Mouse (Mus musculus): Measurements from ENCODE around the gene Ache. TPM values are rescaled to one million over a fixed set of nuclear protein-coding genes. Genes with fewer than 3 reads are reported as not detected.

Gene Ache
- polyA plus RNA-seq, 1 experiment from 2014 or later: 56.7 TPM

DNA sequence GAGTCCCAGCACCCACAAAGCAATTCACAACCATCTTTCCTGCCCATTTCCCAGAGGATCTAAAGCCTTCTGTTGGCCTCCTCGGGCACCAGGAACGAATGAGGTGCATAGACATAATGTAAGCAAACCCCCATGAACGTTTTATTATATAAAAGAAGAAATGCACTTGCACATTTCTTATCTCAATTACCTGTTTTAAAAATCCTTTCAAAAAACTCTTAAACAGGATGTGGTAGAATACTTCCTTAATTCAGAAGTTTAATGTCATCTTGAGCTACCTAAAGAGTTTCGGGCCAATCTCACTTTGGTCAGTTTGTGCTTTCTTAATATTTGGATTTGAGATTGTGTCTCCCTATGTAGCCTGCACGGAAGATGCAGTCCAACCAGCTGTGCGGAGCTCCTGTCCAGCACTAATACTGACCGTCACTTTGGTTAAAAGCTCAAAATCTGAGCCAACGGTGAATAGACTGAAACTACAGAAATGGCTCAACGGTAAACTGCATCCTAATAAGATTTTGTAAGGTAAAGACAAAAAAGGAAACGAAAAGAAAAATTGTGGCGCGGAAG, 19.2 kb downstream of the Ache start:
- H3K9ac ChIP-seq: peak overlapping the region; percentile 96
- no peaks in the 10 kb centered on the region for H3K27me3 ChIP-seq (ENCODE audit: control insufficient read depth, insufficient read depth, low read length)
- H3K9me3 ChIP-seq (ENCODE audit: control insufficient read depth, low read length): no peaks in the 10 kb centered on the region
- peak overlapping the region; percentile 76 for H3K4me2 ChIP-seq (replicated peaks)
- H3K4me1 ChIP-seq (replicated peaks; ENCODE audit: control insufficient read depth, insufficient read depth, low read length): peaks cover 31% of the 10 kb centered on the region
- H3K4me3 ChIP-seq (replicated peaks; ENCODE audit: low read length): peak overlapping the region; percentile 76
- DNase-seq (ENCODE audit: low spot score) (no peak), ATAC-seq (ENCODE audit: low FRiP score) (no peak)
- peaks cover 57% of the 10 kb centered on the region for H3K36me3 ChIP-seq (replicated peaks; ENCODE audit: control insufficient read depth, insufficient read depth)
- 14% methylated on average over 12 of the region's 12 CpGs for WGBS
- H3K27ac ChIP-seq: peak overlapping the region; percentile 95

DNA sequence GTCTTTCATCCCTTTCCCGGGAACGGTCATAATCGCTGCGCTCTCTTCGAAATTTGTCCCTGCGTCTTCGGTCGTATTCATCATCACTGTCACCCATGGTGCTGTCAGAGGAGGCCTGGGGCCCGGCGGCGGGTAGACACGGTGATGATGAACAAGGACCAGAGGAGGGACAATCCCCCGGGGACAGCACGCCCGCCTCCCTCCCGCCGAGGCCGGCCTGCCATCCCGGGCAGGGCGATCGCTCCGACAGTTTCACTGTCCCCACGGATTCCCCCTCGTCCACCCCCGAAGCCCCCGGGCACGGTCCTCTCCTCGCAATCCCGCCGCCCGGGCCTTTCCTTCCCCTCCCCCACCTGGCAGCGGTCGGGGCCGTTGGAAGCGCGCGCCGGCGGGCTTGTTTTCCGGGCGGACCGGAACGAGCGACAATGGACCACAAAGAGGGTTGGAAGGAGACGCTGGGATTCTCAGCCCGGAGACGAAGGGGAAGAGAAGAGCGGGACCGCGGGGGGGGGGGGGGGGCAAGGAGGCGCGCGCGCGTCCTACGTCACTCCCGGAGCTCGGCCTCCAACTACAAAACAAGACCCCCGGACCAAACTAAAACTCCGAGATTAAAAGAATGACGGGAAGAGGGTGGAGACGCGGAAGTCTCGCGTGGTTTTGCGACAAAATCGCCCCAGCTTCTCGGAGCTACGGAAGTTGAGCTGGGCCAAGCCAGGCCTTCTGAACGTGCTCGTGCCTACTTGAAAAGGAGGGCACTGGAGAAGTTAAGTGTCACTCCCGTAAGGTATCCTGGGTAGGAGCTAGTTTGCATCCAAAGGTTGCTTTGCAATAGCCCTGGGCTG, 20.0 kb downstream of the Ache start, which contains the start of gene Srrt:
Srrt (minus strand) TSS at position 604 of the 842 bp plus-strand sequence.
- peak; percentile 95 for DNase-seq (ENCODE audit: low spot score)
- WGBS: under 1% methylated on average over 65 of the region's 72 CpGs
- Histone ChIP-seq H3K27me3 (ENCODE audit: control insufficient read depth, insufficient read depth, low read length) (no peaks in the 10 kb centered on the region), H3K4me2 (replicated peaks) (peak within 1 kb of the TSS; percentile 76), H3K9ac (peak within 1 kb of the TSS; percentile 96), H3K9me3 (ENCODE audit: control insufficient read depth, low read length) (no peaks in the 10 kb centered on the region), H3K36me3 (replicated peaks; ENCODE audit: control insufficient read depth, insufficient read depth) (peaks cover 49% of the 10 kb centered on the region), H3K4me3 (replicated peaks; ENCODE audit: low read length) (peak within 1 kb of the TSS; percentile 76), H3K27ac (peak within 1 kb of the TSS; percentile 95), H3K4me1 (replicated peaks; ENCODE audit: control insufficient read depth, insufficient read depth, low read length) (peaks cover 31% of the 10 kb centered on the region)
- ATAC-seq (ENCODE audit: low FRiP score): peak; percentile 87

DNA sequence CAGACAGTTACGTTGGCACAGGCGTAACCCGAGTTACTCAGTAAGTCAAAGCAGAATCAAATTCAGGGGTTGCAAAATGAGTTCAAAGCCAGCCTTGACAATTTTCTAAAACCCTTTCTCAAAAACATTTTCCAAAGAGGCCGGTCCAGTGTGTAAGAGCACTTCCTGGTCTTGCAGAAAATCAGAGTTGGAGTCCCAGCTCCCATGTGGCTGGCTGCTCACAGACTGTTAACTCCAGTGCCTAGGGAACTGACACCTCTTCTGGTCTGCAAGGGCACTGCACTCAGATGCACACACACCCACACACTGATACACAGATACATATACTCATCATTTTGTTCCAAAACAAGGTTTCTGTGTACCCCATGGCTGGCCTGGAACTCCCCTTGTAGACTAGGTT, 21.0 kb downstream of the Ache start:
- Histone ChIP-seq H3K27ac (peak overlapping the region; percentile 95), H3K27me3 (ENCODE audit: control insufficient read depth, insufficient read depth, low read length) (no peaks in the 10 kb centered on the region), H3K4me1 (replicated peaks; ENCODE audit: control insufficient read depth, insufficient read depth, low read length) (peaks cover 31% of the 10 kb centered on the region), H3K4me3 (replicated peaks; ENCODE audit: low read length) (peak overlapping the region; percentile 76), H3K9ac (peak overlapping the region; percentile 96), H3K36me3 (replicated peaks; ENCODE audit: control insufficient read depth, insufficient read depth) (peaks cover 38% of the 10 kb centered on the region), H3K9me3 (ENCODE audit: control insufficient read depth, low read length) (no peaks in the 10 kb centered on the region), H3K4me2 (replicated peaks) (peak overlapping the region; percentile 53)
- ATAC-seq (ENCODE audit: low FRiP score): no peak
- no peak for DNase-seq (ENCODE audit: low spot score)
- WGBS: 97% methylated on average over 4 of the region's 4 CpGs

DNA sequence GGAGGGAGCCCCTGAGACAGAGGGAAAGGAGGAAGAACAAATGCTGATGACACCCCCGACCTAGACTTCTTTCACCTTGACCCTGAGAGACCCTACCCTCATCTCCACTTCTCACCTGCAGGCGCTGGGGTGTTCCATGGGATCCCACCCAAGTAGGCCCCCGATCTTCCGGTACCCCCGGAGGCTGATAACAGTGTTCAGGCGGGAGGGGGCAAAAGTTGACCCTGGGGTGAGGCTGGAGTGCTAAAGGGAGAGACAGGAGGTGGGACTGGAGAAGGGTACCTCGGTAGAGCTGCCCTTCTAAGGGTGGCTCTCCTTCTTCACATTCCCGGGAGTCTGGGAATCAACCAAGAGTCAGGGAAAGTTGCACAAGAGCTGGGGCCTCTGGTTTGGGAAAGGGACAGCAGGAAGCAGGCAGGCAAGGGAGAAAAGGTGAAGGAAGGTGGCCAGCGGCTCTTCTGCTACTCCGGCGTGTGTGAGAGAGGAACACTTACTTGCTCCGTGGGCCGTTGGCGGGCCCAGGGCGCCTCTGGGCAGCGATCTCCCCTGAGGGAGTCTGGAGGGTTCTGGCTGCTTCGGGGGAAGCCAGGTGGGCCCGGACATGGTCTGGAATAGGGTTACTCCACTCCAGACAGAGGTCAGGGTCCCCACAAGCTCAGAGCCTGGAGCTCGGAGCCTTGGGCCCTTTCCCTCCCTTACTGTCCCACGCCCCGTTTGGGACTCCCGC, 26.3 kb downstream of the Ache start:
- no peaks in the 10 kb centered on the region for H3K9me3 ChIP-seq (ENCODE audit: control insufficient read depth, low read length)
- peaks cover 12% of the 10 kb centered on the region for H3K4me1 ChIP-seq (replicated peaks; ENCODE audit: control insufficient read depth, insufficient read depth, low read length)
- no peaks in the 10 kb centered on the region for H3K27me3 ChIP-seq (ENCODE audit: control insufficient read depth, insufficient read depth, low read length)
- peak overlapping the region; percentile 59 for H3K4me2 ChIP-seq (replicated peaks)
- peak overlapping the region; percentile 38 for H3K4me3 ChIP-seq (replicated peaks; ENCODE audit: low read length)
- H3K27ac ChIP-seq: peak overlapping the region; percentile 58; the same call in 1 of the 2 replicates
- peaks cover 34% of the 10 kb centered on the region for H3K36me3 ChIP-seq (replicated peaks; ENCODE audit: control insufficient read depth, insufficient read depth)
- peak overlapping the region; percentile 63 for H3K9ac ChIP-seq
- peak; percentile 10; the same call in 1 of the 2 replicates for ATAC-seq (ENCODE audit: low FRiP score)
- WGBS: 5% methylated on average over 22 of the region's 22 CpGs
- no peak for DNase-seq (ENCODE audit: low spot score)

DNA sequence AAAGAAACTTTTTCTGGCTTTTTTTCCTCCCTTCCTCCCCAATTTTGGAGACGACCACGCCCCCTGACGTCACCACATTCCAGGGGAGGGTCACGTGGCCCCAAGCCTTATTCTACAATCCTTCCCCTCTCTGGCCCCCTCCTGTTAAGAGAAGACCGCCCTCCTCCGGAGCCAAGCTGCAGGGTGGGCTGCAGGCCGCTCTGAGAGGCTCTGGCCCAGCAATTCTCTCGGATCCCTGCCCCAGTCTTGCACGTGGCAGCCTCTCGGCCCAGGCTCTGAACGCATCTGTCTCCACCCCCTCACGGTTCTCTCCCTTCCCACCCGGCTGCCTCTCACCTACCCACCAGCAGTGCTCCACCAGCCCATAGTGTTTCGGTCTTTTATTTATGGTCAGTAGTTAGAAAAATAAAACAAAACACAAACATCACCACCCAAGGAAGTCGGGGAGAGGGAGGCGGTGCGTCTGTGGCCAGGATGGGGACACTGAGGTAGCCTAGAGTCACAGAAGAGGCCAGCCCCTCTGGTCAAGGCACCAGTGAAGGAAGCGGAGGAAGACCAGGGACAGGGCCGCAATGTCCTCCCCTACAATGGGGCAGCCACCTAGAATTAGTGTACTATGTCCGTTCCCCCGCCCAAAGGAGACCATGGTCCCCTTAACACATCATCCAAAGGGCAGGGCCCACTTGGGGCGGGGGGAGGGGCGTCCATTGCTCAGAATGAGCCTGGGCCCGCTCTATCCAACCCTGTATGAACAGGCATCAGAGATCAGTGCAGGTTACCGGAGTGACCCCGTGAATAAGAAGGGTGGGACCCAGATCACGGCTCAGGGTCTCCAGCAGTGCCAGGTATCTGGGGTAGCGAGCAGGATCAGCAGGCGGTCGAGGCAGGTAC, 27.1 kb downstream of the Ache start, which contains the start of gene Trip6:
Trip6 (minus strand) TSS at position 212 of the 891 bp plus-strand sequence.
- H3K4me3 ChIP-seq (replicated peaks; ENCODE audit: low read length): peak within 1 kb of the TSS; percentile 38
- peaks cover 30% of the 10 kb centered on the region for H3K36me3 ChIP-seq (replicated peaks; ENCODE audit: control insufficient read depth, insufficient read depth)
- peaks cover 12% of the 10 kb centered on the region for H3K4me1 ChIP-seq (replicated peaks; ENCODE audit: control insufficient read depth, insufficient read depth, low read length)
- 17% methylated on average over 29 of the region's 30 CpGs for WGBS
- H3K9me3 ChIP-seq (ENCODE audit: control insufficient read depth, low read length): no peaks in the 10 kb centered on the region
- peak within 1 kb of the TSS; percentile 59 for H3K4me2 ChIP-seq (replicated peaks)
- no peaks in the 10 kb centered on the region for H3K27me3 ChIP-seq (ENCODE audit: control insufficient read depth, insufficient read depth, low read length)
- peak within 1 kb of the TSS; percentile 63 for H3K9ac ChIP-seq
- ATAC-seq (ENCODE audit: low FRiP score) (peak; percentile 79), DNase-seq (ENCODE audit: low spot score) (peak; percentile 78)
- H3K27ac ChIP-seq: peak within 1 kb of the TSS; percentile 58; the same call in 1 of the 2 replicates

DNA sequence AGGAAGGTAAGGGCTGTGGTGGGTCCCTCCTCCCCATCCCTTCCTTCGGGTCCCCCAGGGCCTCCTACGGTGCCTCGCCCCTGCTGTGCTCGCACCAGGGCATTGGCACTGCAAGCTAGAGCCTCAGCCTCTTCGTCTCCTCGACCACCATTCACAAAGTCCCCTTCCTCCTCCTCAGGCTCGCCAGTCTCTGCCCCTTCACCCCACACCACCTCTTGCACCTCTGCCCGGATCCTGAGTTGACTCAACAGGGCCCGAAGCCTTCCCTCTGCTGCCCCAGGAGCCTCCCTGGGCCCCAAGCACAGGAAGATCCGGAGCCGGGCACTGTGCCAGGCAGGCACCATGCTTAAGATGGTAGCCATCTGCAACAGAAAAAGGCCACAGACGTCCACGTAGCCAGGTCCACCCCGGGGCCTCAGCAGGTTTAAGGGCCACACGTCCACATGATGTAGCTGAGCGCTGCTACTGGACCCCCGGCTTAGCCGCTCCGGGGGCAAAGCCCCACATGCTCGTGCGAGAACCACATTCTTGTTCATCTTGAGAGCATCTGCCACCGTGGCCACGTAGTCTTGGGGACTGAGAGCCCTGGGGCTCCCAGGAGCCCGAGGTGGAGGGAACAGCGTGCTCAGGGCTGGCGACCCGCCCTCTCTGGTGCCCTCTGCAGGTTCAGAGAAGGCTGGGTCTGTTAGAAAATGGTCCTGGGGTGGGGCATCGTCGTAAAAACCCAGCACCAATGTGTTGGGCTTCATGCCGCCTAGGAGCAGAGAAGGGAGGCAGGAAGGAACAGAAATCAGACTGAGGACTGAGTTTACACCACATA, 28.0 kb downstream of the Ache start:
- Histone ChIP-seq H3K4me2 (replicated peaks) (no peak overlapping the region), H3K9ac (no peak overlapping the region), H3K27me3 (ENCODE audit: control insufficient read depth, insufficient read depth, low read length) (no peaks in the 10 kb centered on the region), H3K9me3 (ENCODE audit: control insufficient read depth, low read length) (no peaks in the 10 kb centered on the region), H3K4me1 (replicated peaks; ENCODE audit: control insufficient read depth, insufficient read depth, low read length) (peaks cover 12% of the 10 kb centered on the region), H3K36me3 (replicated peaks; ENCODE audit: control insufficient read depth, insufficient read depth) (peaks cover 30% of the 10 kb centered on the region), H3K4me3 (replicated peaks; ENCODE audit: low read length) (no peak overlapping the region), H3K27ac (no peak overlapping the region)
- ATAC-seq (ENCODE audit: low FRiP score): peak; percentile 25; the same call in 1 of the 2 replicates
- WGBS: 41% methylated on average over 30 of the region's 30 CpGs
- no peak for DNase-seq (ENCODE audit: low spot score)

DNA sequence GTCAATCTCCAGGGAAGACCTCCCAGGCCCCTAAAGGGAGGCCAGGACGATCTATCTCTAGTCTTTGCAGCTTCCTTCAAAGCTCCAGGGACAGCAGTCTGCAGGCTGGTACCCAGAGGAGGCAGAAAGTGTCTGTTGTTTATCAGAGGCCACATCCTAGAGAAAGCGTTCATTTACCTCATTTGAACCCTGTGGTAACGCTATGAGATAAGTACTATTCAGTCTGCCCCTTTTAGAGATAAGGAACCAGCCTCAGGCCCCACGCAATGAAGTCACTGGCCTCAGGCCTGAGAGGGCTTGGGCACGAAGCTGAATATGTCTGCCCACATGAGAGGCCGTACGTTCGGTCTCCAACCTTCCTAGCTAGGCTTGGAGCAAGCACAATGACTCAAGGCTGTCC, 30.0 kb downstream of the Ache start:
- Histone ChIP-seq H3K4me2 (replicated peaks) (no peak overlapping the region), H3K9ac (no peak overlapping the region), H3K27me3 (ENCODE audit: control insufficient read depth, insufficient read depth, low read length) (no peaks in the 10 kb centered on the region), H3K36me3 (replicated peaks; ENCODE audit: control insufficient read depth, insufficient read depth) (peaks cover 42% of the 10 kb centered on the region), H3K4me1 (replicated peaks; ENCODE audit: control insufficient read depth, insufficient read depth, low read length) (peaks cover 12% of the 10 kb centered on the region), H3K4me3 (replicated peaks; ENCODE audit: low read length) (no peak overlapping the region), H3K27ac (no peak overlapping the region), H3K9me3 (ENCODE audit: control insufficient read depth, low read length) (no peaks in the 10 kb centered on the region)
- ATAC-seq (ENCODE audit: low FRiP score): no peak
- no peak for DNase-seq (ENCODE audit: low spot score)
- 92% methylated on average over 8 of the region's 8 CpGs for WGBS

DNA sequence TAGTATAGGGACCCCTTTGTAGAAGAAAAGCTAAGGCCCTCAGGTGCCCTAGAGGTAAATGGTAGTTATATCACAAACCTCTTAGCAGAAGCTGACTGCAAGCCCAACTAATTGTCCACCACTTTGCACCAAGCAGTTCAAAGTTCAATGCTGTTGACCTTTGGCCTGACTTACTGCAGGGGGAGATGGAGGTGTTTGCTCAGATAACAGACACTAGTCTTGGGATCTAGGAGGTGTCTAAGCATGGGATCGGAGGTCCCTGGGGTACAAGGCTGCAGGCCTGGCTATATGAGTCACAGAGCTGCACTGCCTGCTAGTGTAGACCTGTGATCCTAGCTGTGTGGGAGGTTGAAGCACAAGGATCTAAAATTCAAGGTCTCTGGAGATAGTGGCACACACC, 31.3 kb downstream of the Ache start:
- no peaks in the 10 kb centered on the region for H3K27me3 ChIP-seq (ENCODE audit: control insufficient read depth, insufficient read depth, low read length)
- H3K4me3 ChIP-seq (replicated peaks; ENCODE audit: low read length): no peak overlapping the region
- no peak overlapping the region for H3K4me2 ChIP-seq (replicated peaks)
- no peaks in the 10 kb centered on the region for H3K9me3 ChIP-seq (ENCODE audit: control insufficient read depth, low read length)
- no peak overlapping the region for H3K27ac ChIP-seq
- H3K36me3 ChIP-seq (replicated peaks; ENCODE audit: control insufficient read depth, insufficient read depth): peaks cover 50% of the 10 kb centered on the region
- WGBS: 96% methylated on average over 1 of the region's 1 CpGs
- no peak for ATAC-seq (ENCODE audit: low FRiP score)
- H3K4me1 ChIP-seq (replicated peaks; ENCODE audit: control insufficient read depth, insufficient read depth, low read length): peaks cover 12% of the 10 kb centered on the region
- H3K9ac ChIP-seq: no peak overlapping the region
- DNase-seq (ENCODE audit: low spot score): no peak
